Mouse (Mus musculus) lung, postnatal 0 days (tissue): ENCODE measurements around the gene Rerg. TPM values are rescaled to one million over a fixed set of nuclear protein-coding genes. Genes with fewer than 3 reads are reported as not detected.
A peak's percentile ranks its signal among the peaks of the same experiment; 100 is the strongest.

Experiments
- ATAC-seq: fragments of 200-750 bp; cut with Nextera tagmentation; 2 replicates; pipeline ENCODE4 v1.8.0; 2017; ENCODE audit warnings: moderate library complexity
- DNase-seq: peaks from one replicate; pipeline ENCODE4 v3.0.0-alpha.2; 2016; ENCODE audit warnings: low spot score
- H3K27ac ChIP-seq: fragments of 300-500 bp; sonication (generic); 2 replicates; pipeline ENCODE4 v1.5.1; 2014; ENCODE audit warnings: antibody characterized with exemption, mild to moderate bottlenecking, low read length, mixed read lengths
- H3K27me3 ChIP-seq: fragments of 300-500 bp; sonication (generic); replicated peaks from 2 replicates; pipeline ENCODE4 v1.6.1; 2014; ENCODE audit warnings: low read length, mixed read lengths; ENCODE audit not compliant: insufficient read depth
- H3K36me3 ChIP-seq: fragments of 300-500 bp; sonication (generic); 2 replicates; pipeline ENCODE4 v1.6.1; 2014; ENCODE audit warnings: low read length, mixed read lengths; ENCODE audit not compliant: insufficient read depth
- H3K4me1 ChIP-seq: fragments of 300-500 bp; sonication (generic); 2 replicates; pipeline ENCODE4 v1.6.1; 2014; ENCODE audit warnings: antibody characterized with exemption, low read depth, low read length, mixed read lengths; ENCODE audit not compliant: insufficient read depth
- H3K4me2 ChIP-seq: fragments of 300-500 bp; sonication (generic); replicated peaks from 2 replicates; pipeline ENCODE4 v1.6.1; 2014; ENCODE audit warnings: low read depth, mild to moderate bottlenecking, low read length, moderate library complexity, mixed read lengths
- H3K4me3 ChIP-seq: fragments of 300-500 bp; sonication (generic); 2 replicates; pipeline ENCODE4 v1.5.1; 2014; ENCODE audit warnings: low read depth, low read length
- H3K9ac ChIP-seq: fragments of 300-500 bp; sonication (generic); replicated peaks from 2 replicates; pipeline ENCODE4 v1.6.1; 2014; ENCODE audit warnings: low read depth, mild to moderate bottlenecking
- H3K9me3 ChIP-seq: fragments of 300-500 bp; sonication (generic); 2 replicates; pipeline ENCODE4 v1.6.1; 2016; ENCODE audit warnings: low read length, mixed read lengths
- CTCF ChIP-seq: IDR thresholded peaks from 2 replicates; pipeline ENCODE4 v1.5.1; 2016; ENCODE audit warnings: antibody characterized with exemption, mild to moderate bottlenecking
- EP300 ChIP-seq: IDR thresholded peaks from 2 replicates; pipeline ENCODE4 v1.6.1; 2016; ENCODE audit warnings: antibody characterized with exemption, mild to moderate bottlenecking, control low read depth
- WGBS: fragments of 180-500 bp; shearing (Covaris S2); extraction: QIAGEN DNeasy Blood & Tissue Kit; methylation state at CpG from one replicate; pipeline ENCODE4 v1.1.7; 2014; 5-methylcytosine and 5-hydroxymethylcytosine counted together
- polyA plus RNA-seq: library from polyadenylated mRNA; unstranded; fragments of >200 nt; fragmentation: Nextera tagmentation; extraction: Ambion mirVana; gene quantifications from 2 replicates; pipeline ENCODE4 v1.2.1, GENCODE M21; 2015

Gene Rerg
- polyA plus RNA-seq, 1 experiment from 2014 or later, result 42.9 TPM

DNA sequence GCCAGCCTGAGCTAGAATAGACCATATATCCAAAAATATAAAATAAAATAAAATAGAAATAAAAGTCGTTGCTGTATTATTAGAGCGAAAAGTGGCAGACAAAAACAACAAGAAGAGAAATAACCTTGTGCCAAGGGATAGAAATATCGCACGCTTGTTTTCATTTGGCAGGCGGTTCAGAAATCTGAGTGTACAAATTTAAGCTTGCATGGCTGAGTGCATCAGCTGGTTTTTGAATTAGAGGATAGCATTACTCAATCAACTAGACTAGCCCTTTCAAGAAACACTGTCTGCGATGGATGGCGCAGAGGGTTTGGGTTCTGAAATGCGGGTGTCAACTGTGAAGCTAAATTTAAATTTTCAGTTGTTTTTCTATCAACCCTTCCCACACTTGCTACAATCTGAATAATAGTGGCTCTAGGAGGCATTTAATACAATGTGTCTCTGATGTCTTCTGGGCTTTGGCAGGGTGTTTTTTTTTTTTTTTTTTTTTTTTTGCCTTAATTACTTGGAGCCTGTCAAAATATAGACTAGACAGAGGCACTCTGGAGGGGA, 10.8 kb downstream of the Rerg start:
- no peaks in the 10 kb centered on the region for H3K27me3 ChIP-seq
- no peak overlapping the region for H3K4me2 ChIP-seq
- H3K9ac ChIP-seq, result no peak overlapping the region
- no peak overlapping the region for H3K4me3 ChIP-seq
- TF ChIP-seq CTCF (no peak), EP300 (no peak)
- peaks cover 3% of the 10 kb centered on the region; the same call in 1 of the 2 replicates for H3K4me1 ChIP-seq
- 83% methylated on average over 8 of the region's 8 CpGs for WGBS
- DNase-seq (peak; percentile 29), ATAC-seq (no peak)
- H3K36me3 ChIP-seq, result no peaks in the 10 kb centered on the region
- H3K27ac ChIP-seq, result no peak overlapping the region
- no peaks in the 10 kb centered on the region for H3K9me3 ChIP-seq

- Histone ChIP-seq H3K9me3 (no peaks in the 10 kb centered on the region), H3K4me2 (no peak overlapping the region), H3K9ac (no peak overlapping the region), H3K27ac (no peak overlapping the region), H3K36me3 (no peaks in the 10 kb centered on the region), H3K27me3 (no peaks in the 10 kb centered on the region), H3K4me3 (no peak overlapping the region), H3K4me1 (peaks cover under 1% of the 10 kb centered on the region; the same call in 1 of the 2 replicates)
- peak; percentile 27 for DNase-seq
- no peak for TF ChIP-seq CTCF
- TF ChIP-seq EP300, result no peak
- no peak for ATAC-seq
- WGBS, result 51% methylated on average over 11 of the region's 11 CpGs
Observed at GRCm38 (mm10) chr6:137156437-137157219, 13.7 kb downstream of the Rerg start.

DNA sequence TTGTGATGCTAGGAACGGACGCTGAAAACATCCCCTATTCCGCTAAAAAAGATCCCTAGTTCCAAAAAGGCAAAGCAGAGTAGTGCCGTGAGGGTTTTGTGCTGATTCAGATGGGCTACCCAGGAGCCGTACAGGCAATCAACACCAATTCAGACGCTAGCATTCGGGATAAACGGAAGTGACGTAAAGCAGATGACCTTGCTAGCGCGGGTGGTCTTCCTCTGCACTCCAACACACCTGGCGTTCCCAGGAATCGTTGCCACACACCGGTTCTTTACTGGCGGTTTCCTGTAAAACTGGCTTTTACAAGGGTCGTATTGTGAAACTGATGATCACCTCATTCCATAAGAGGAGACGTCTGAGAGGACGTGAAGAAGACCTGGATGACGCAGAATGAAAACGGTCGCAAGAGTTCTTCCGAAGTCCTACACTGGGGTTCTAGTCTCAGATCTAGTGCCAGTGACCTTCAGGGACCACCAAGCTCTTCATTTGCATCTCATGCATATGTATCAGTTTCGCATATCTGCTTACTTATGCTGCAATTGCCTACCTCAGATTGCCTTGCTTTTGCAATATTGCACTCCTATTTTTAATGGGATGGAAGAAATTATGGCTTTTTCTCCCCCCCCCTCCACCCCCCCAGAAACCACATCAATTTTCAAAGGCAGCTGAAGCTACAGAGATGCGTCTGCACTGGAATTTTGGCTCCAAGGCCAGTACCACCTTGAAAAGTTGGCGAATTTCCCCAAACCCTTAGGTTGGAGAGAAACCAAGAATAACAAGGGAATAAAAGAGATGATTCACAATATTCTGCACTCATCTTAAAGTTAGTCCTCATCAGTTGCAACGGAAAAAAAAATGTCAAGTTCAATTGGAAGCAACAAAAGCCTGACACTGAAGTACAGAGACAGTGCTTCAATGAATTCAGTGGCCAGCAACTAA, 14.8 kb downstream of the Rerg start:
- no peaks in the 10 kb centered on the region for H3K27me3 ChIP-seq
- WGBS, result 60% methylated on average over 26 of the region's 26 CpGs

DNA sequence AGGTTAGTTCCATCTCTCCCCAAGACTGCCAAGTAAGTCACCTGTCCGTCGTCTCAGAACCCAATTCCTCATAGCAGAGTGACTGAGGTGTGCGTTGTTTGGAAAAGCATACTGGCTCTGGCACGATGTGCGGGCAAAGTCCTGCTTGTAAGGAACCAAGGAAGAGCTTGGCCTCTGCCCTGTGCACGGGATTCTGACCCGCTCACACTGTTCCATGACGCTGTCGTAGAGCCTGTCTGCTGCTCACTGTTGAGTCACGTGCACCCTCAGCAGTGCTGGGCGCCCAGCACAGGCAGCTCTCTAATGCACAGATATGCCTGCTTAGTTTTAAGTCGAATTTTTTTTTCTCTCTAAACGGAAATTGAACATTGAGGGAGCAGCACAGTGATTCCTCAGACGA, 17.3 kb downstream of the Rerg start:
- 85% methylated on average over 14 of the region's 14 CpGs for WGBS
- Histone ChIP-seq H3K4me1 (no peaks in the 10 kb centered on the region), H3K9ac (no peak overlapping the region), H3K9me3 (no peaks in the 10 kb centered on the region), H3K4me2 (no peak overlapping the region), H3K36me3 (no peaks in the 10 kb centered on the region), H3K27ac (no peak overlapping the region), H3K4me3 (no peak overlapping the region), H3K27me3 (no peaks in the 10 kb centered on the region)
- no peak for DNase-seq
- TF ChIP-seq CTCF (no peak), EP300 (no peak)
- ATAC-seq, result no peak

More for the DNA sequence above, 14.8 kb downstream of the Rerg start:
- H3K4me3 ChIP-seq, result no peak overlapping the region
- no peak for ATAC-seq
- H3K4me1 ChIP-seq, result no peaks in the 10 kb centered on the region
- H3K36me3 ChIP-seq, result no peaks in the 10 kb centered on the region
- no peak overlapping the region for H3K4me2 ChIP-seq
- H3K27ac ChIP-seq, result no peak overlapping the region
- H3K9me3 ChIP-seq, result no peaks in the 10 kb centered on the region
- H3K9ac ChIP-seq, result no peak overlapping the region
- TF ChIP-seq EP300 (no peak), CTCF (no peak)
- DNase-seq, result no peak

DNA sequence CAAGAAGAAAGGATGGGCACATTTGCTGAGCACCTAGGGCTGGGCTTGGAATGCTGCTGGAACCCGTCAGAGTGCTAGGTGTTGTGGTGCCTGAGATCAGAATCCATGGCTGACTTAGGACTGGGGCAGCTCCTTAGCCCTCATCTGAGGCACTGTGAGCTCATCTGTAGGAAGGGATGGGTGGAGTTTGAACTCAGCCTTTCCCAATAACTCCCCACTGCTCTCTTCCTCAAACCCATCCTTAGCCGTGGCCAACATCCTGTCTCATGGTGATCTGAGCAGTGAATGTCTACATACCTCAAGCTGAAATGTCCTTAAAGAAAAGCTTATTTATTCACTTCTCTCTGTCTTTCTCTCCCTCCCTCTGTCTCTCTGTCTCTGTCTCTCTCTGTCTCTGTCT, 19.3 kb downstream of the Rerg start:
- no peak overlapping the region for H3K9ac ChIP-seq
- no peak for DNase-seq
- H3K4me3 ChIP-seq, result no peak overlapping the region
- ATAC-seq, result no peak
- no peaks in the 10 kb centered on the region for H3K36me3 ChIP-seq
- no peaks in the 10 kb centered on the region for H3K4me1 ChIP-seq
- no peaks in the 10 kb centered on the region for H3K9me3 ChIP-seq
- H3K27ac ChIP-seq, result no peak overlapping the region
- WGBS, result 75% methylated on average over 2 of the region's 2 CpGs
- H3K27me3 ChIP-seq, result no peaks in the 10 kb centered on the region
- TF ChIP-seq EP300, result no peak
- no peak for TF ChIP-seq CTCF
- no peak overlapping the region for H3K4me2 ChIP-seq

GRCm38 (mm10) chr6:137149833-137150232, 20.5 kb downstream of the Rerg start:
- DNase-seq (no peak), ATAC-seq (no peak)
- Histone ChIP-seq H3K27ac (no peak overlapping the region), H3K4me2 (no peak overlapping the region), H3K4me3 (no peak overlapping the region), H3K27me3 (no peaks in the 10 kb centered on the region), H3K4me1 (peaks cover 3% of the 10 kb centered on the region; the same call in 1 of the 2 replicates), H3K9ac (no peak overlapping the region), H3K9me3 (no peaks in the 10 kb centered on the region), H3K36me3 (no peaks in the 10 kb centered on the region)
- WGBS, result 68% methylated on average over 4 of the region's 4 CpGs
- TF ChIP-seq EP300 (no peak), CTCF (no peak)
